13 mouse cellular contexts compared by ENCODE assay signal in genomic region chr17:16612405-16612979, GRCm38 (mm10).
"Had no signal": no experiment of that assay in that cellular context is flagged by ENCODE, and none has a peak within 500 bp of the region (broad histone marks: within the 10 kb centered on the region; RNA-seq: fewer than 3 reads in every experiment).

No protein-coding gene starts in this region.

- H3K4me1 ChIP-seq: limb, embryonic 10.5 days; liver, embryonic 15.5 days; midbrain, embryonic 12.5 days had no signal

- H3K9me3 ChIP-seq: limb, embryonic 10.5 days; liver, embryonic 15.5 days; midbrain, embryonic 12.5 days had no signal

- H3K36me3 ChIP-seq: limb, embryonic 10.5 days; liver, embryonic 15.5 days; midbrain, embryonic 12.5 days had no signal

- DNase-seq: kidney, adult 2 months; kidney, postnatal 25 days; lung, adult 2 months; lung, postnatal 36 days; right cerebral cortex, postnatal 25 days; thymus, postnatal 36 days had no signal

- H3K9ac ChIP-seq: liver, embryonic 15.5 days; midbrain, embryonic 12.5 days had no signal

- H3K4me3 ChIP-seq: left cerebral cortex, adult 2 months; limb, embryonic 10.5 days; liver, embryonic 15.5 days; midbrain, embryonic 12.5 days had no signal

- ATAC-seq: intestine, embryonic 16.5 days; lung, postnatal 0 days had no signal

- H3K27ac ChIP-seq: left cerebral cortex, adult 2 months; limb, embryonic 10.5 days; liver, embryonic 15.5 days; midbrain, embryonic 12.5 days had no signal

- H3K4me2 ChIP-seq: liver, embryonic 11.5 days; liver, embryonic 15.5 days; midbrain, embryonic 12.5 days had no signal

- H3K27me3 ChIP-seq: liver, embryonic 15.5 days; midbrain, embryonic 12.5 days had no signal
